Mouse (Mus musculus): ENCODE data around the gene March1. TPM values are rescaled to one million over a fixed set of nuclear protein-coding genes. Genes with fewer than 3 reads are reported as not detected.

March1 gene
- total and polyA plus RNA-seq, 3 experiments, result 0.53 to 1.9 (median 1.2) TPM

DNA sequence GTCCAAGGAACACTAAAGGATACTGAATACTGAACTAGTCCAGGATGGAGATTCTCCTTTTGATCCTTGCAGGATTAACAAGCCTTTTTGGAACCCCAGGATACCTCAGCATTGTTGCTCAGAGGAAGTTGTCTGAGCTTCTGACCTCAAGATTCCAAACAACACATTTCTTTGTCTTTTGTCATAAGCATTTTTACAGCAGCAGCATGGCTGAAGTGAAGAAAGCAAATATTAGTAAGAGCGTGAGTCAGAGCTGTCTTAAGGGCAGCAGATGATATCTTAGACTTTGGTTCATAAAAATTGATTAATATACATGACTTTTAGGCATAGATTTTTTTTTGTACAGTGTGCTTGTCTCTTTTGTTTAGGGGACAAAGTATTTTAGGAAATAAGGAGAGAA, 27.8 kb downstream of the March1 start:
- 75% methylated on average over 1 of the region's 1 CpGs for WGBS
- no peak overlapping the region for H3K4me3 ChIP-seq
- no peak for DNase-seq
- no peaks in the 10 kb centered on the region for H3K79me2 ChIP-seq (replicated peaks; ENCODE audit: control insufficient read depth, insufficient read depth, low read length)
- intact Hi-C loops (cut with DNase I), result no loop called here
- TF ChIP-seq EP300 (IDR thresholded peaks at IDR 0.05; ENCODE audit: insufficient read depth, low read depth, low read length) (no peak), CTCF (IDR thresholded peaks at IDR 0.05) (no peak), POLR2A (IDR thresholded peaks at IDR 0.05; ENCODE audit: insufficient read depth, low read depth, low read length) (no peak)
- no peak overlapping the region for H3K9ac ChIP-seq (ENCODE audit: low read depth, low read length)
- no peaks in the 10 kb centered on the region for H3K27me3 ChIP-seq (ENCODE audit: control insufficient read depth, insufficient read depth, low read length)
- H3K4me1 ChIP-seq (ENCODE audit: control insufficient read depth, insufficient read depth, low read length), result no peaks in the 10 kb centered on the region
- H3K36me3 ChIP-seq (ENCODE audit: control insufficient read depth, insufficient read depth, low read length), result no peaks in the 10 kb centered on the region
- H3K27ac ChIP-seq, result no peak overlapping the region

DNA sequence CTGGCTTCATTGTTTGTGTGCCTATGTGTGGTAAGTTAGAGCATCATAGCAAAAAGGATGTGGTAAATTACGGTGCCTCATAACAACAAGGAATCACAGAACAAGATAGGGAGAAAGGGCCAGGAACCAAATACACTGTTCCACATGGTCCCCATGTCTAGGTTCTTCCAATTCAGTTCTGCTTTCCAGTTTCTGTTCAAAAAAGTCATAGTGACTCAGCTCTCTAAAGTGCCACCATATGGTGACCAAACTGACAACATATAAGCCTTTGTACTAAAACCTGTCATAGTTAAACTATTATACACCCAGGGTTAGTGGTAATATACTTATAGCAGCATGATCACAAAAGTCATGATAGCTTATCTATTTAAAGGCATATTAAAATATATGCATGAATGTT, 28.2 kb downstream of the March1 start:
- intact Hi-C loops (cut with DNase I), result no loop called here

DNA sequence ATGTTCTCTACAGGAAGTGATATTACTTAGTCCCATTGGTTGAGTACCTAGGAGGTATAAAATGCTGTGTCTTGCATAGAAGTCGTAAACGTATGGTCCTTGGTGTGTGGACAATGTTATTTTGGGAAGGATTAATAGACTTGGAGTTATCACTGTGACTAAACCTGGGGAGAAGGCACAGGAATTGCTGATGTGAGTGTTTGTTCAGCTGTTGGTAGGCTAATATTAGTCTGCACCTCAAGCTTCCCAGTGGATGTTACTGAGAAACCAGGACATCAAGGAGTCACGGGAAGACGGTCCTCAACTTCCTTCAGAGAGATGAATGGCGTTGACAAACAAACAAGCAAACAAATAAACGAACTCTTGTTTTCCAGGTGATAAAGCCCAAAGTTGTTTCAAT, 38.2 kb downstream of the March1 start:
- WGBS, result 66% methylated on average over 6 of the region's 6 CpGs
- no peak for DNase-seq
- no peak overlapping the region for H3K9ac ChIP-seq (ENCODE audit: low read depth, low read length)
- TF ChIP-seq POLR2A (IDR thresholded peaks at IDR 0.05; ENCODE audit: insufficient read depth, low read depth, low read length) (no peak), EP300 (IDR thresholded peaks at IDR 0.05; ENCODE audit: insufficient read depth, low read depth, low read length) (no peak), CTCF (IDR thresholded peaks at IDR 0.05) (no peak)
- no peaks in the 10 kb centered on the region for H3K4me1 ChIP-seq (ENCODE audit: control insufficient read depth, insufficient read depth, low read length)
- intact Hi-C loops (cut with DNase I), result no loop called here
- H3K36me3 ChIP-seq (ENCODE audit: control insufficient read depth, insufficient read depth, low read length), result no peaks in the 10 kb centered on the region
- no peak overlapping the region for H3K4me3 ChIP-seq
- no peaks in the 10 kb centered on the region for H3K79me2 ChIP-seq (replicated peaks; ENCODE audit: control insufficient read depth, insufficient read depth, low read length)
- H3K27ac ChIP-seq, result no peak overlapping the region
- H3K27me3 ChIP-seq (ENCODE audit: control insufficient read depth, insufficient read depth, low read length), result no peaks in the 10 kb centered on the region

More for the DNA sequence above, 28.2 kb downstream of the March1 start:
- no peak for TF ChIP-seq CTCF (IDR thresholded peaks at IDR 0.05)
- TF ChIP-seq POLR2A (IDR thresholded peaks at IDR 0.05; ENCODE audit: insufficient read depth, low read depth, low read length), result no peak
- no peak for TF ChIP-seq EP300 (IDR thresholded peaks at IDR 0.05; ENCODE audit: insufficient read depth, low read depth, low read length)
- Histone ChIP-seq H3K4me1 (ENCODE audit: control insufficient read depth, insufficient read depth, low read length) (no peaks in the 10 kb centered on the region), H3K36me3 (ENCODE audit: control insufficient read depth, insufficient read depth, low read length) (no peaks in the 10 kb centered on the region), H3K9ac (ENCODE audit: low read depth, low read length) (no peak overlapping the region), H3K79me2 (replicated peaks; ENCODE audit: control insufficient read depth, insufficient read depth, low read length) (no peaks in the 10 kb centered on the region), H3K27ac (no peak overlapping the region), H3K27me3 (ENCODE audit: control insufficient read depth, insufficient read depth, low read length) (no peaks in the 10 kb centered on the region), H3K4me3 (no peak overlapping the region)
- WGBS, result 74% methylated on average over 1 of the region's 1 CpGs
- DNase-seq, result no peak

DNA sequence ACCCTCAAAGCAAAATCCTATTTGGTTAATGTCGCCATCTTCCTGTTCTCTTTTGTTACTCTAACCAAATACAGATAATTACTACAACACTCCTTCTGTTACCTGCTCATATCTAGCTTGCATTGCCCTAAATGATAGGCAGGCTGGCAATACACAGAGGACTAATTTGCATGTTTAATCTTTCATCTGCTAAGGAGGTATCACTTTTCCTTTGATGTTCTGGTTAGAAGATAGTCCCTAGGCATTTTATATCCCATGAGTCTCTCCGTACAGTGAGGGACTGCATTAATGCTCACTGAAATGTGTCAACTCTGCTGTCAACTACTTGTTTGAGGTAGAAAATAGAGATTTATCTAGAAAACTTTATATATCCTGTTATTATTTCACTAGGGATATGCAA, 44.2 kb downstream of the March1 start:
- Histone ChIP-seq H3K4me3 (no peak overlapping the region), H3K36me3 (ENCODE audit: control insufficient read depth, insufficient read depth, low read length) (no peaks in the 10 kb centered on the region), H3K9ac (ENCODE audit: low read depth, low read length) (no peak overlapping the region), H3K4me1 (ENCODE audit: control insufficient read depth, insufficient read depth, low read length) (no peaks in the 10 kb centered on the region), H3K27ac (no peak overlapping the region), H3K27me3 (ENCODE audit: control insufficient read depth, insufficient read depth, low read length) (no peaks in the 10 kb centered on the region), H3K79me2 (replicated peaks; ENCODE audit: control insufficient read depth, insufficient read depth, low read length) (no peaks in the 10 kb centered on the region)
- DNase-seq, result no peak
- TF ChIP-seq EP300 (IDR thresholded peaks at IDR 0.05; ENCODE audit: insufficient read depth, low read depth, low read length) (no peak), POLR2A (IDR thresholded peaks at IDR 0.05; ENCODE audit: insufficient read depth, low read depth, low read length) (no peak), CTCF (IDR thresholded peaks at IDR 0.05) (no peak)
- 70% methylated on average over 2 of the region's 2 CpGs for WGBS
- intact Hi-C loops (cut with DNase I), result no loop called here

DNA sequence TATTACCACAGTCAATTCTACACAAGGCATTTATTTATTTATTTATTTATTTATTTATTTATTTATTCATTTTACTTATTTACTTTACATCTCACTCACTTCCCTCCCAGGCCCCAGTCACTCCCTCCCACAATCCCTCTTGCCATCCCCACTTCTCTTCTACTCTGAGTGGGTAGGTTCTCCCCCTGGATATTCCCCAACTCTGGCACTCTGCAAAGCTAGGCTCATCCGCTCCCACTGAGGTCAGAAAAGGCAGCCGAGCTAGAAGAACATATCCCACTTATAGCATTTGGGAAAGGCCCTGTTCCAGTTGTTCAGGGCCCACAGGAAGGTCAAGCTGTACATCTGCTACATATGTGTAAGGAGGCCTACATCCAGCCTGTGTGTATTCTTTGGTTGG, 48.1 kb downstream of the March1 start:
- H3K4me1 ChIP-seq (ENCODE audit: control insufficient read depth, insufficient read depth, low read length), result no peaks in the 10 kb centered on the region
- no peak for DNase-seq
- no peaks in the 10 kb centered on the region for H3K36me3 ChIP-seq (ENCODE audit: control insufficient read depth, insufficient read depth, low read length)
- WGBS, result 75% methylated on average over 2 of the region's 2 CpGs
- intact Hi-C loops (cut with DNase I), result no loop called here
- H3K9ac ChIP-seq (ENCODE audit: low read depth, low read length), result no peak overlapping the region
- H3K27ac ChIP-seq, result no peak overlapping the region
- H3K79me2 ChIP-seq (replicated peaks; ENCODE audit: control insufficient read depth, insufficient read depth, low read length), result no peaks in the 10 kb centered on the region
- TF ChIP-seq CTCF (IDR thresholded peaks at IDR 0.05) (no peak), EP300 (IDR thresholded peaks at IDR 0.05; ENCODE audit: insufficient read depth, low read depth, low read length) (no peak), POLR2A (IDR thresholded peaks at IDR 0.05; ENCODE audit: insufficient read depth, low read depth, low read length) (no peak)
- no peak overlapping the region for H3K4me3 ChIP-seq
- no peaks in the 10 kb centered on the region for H3K27me3 ChIP-seq (ENCODE audit: control insufficient read depth, insufficient read depth, low read length)

DNA sequence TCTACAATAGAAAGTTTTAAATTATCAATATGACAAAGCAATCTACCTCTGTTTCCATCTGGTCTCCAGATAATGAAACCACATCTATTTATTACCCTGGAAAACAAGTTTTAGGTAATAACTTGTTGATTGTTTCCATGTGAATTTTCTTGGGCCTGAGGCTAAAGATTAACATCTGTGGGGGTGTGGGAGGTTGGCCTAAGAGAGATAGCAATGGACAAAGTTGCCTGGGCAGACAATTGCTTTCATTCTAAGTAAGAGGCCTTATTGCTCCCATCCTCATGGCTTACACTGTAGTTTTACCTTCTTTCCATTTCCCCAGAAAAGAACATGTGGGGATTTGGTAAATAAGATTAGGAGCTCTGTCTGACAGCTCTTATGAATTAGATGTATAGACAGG, 125.4 kb downstream of the March1 start:
- intact Hi-C loops (cut with DNase I), result no loop called here
- Histone ChIP-seq H3K36me3 (ENCODE audit: control insufficient read depth, insufficient read depth, low read length) (no peaks in the 10 kb centered on the region), H3K4me3 (no peak overlapping the region), H3K27me3 (ENCODE audit: control insufficient read depth, insufficient read depth, low read length) (no peaks in the 10 kb centered on the region), H3K27ac (no peak overlapping the region), H3K4me1 (ENCODE audit: control insufficient read depth, insufficient read depth, low read length) (no peaks in the 10 kb centered on the region), H3K79me2 (replicated peaks; ENCODE audit: control insufficient read depth, insufficient read depth, low read length) (no peaks in the 10 kb centered on the region), H3K9ac (ENCODE audit: low read depth, low read length) (no peak overlapping the region)
- TF ChIP-seq EP300 (IDR thresholded peaks at IDR 0.05; ENCODE audit: insufficient read depth, low read depth, low read length), result no peak
- TF ChIP-seq CTCF (IDR thresholded peaks at IDR 0.05), result no peak
- DNase-seq, result no peak

Measured in heart, adult 2 months (tissue).